Mouse (Mus musculus) mesoderm, embryonic 11.5 days (tissue): ENCODE measurements around the gene Dlx3.
A peak's percentile ranks its signal among the peaks of the same experiment; 100 is the strongest.

ENCODE experiments used
- DNase-seq: peaks from one replicate; pipeline ENCODE4 v3.0.0-alpha.2; 2012; ENCODE audit warnings: low read depth, low spot score

Dlx3 gene

DNA sequence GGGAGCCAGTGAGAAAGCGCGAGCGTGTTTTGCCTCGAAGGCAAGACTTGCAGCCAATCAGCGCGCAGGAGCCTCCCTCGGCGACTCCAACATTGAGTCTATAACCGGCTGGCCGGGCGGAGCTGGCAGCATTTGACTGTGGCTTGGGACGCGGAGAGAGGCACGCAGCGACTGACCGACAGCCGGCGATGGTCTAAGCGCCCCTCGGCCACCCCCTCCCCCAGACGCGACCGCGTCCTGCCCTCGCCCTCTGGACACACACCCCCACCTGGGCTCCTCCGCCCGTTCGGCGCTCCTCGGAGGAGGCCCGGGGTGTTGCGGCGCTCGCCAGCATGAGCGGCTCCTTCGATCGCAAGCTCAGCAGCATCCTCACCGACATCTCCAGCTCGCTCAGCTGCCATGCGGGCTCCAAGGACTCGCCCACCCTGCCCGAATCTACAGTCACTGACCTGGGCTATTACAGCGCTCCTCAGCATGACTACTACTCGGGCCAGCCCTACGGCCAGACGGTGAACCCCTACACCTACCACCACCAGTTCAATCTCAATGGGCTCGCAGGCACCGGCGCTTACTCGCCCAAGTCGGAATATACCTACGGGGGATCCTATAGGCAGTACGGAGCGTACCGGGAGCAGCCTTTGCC lies at the start of gene Dlx3:
TSS of gene Dlx3 (plus strand) at position 130 of the 643 bp plus-strand sequence.
- peak; percentile 69 for DNase-seq

DNA sequence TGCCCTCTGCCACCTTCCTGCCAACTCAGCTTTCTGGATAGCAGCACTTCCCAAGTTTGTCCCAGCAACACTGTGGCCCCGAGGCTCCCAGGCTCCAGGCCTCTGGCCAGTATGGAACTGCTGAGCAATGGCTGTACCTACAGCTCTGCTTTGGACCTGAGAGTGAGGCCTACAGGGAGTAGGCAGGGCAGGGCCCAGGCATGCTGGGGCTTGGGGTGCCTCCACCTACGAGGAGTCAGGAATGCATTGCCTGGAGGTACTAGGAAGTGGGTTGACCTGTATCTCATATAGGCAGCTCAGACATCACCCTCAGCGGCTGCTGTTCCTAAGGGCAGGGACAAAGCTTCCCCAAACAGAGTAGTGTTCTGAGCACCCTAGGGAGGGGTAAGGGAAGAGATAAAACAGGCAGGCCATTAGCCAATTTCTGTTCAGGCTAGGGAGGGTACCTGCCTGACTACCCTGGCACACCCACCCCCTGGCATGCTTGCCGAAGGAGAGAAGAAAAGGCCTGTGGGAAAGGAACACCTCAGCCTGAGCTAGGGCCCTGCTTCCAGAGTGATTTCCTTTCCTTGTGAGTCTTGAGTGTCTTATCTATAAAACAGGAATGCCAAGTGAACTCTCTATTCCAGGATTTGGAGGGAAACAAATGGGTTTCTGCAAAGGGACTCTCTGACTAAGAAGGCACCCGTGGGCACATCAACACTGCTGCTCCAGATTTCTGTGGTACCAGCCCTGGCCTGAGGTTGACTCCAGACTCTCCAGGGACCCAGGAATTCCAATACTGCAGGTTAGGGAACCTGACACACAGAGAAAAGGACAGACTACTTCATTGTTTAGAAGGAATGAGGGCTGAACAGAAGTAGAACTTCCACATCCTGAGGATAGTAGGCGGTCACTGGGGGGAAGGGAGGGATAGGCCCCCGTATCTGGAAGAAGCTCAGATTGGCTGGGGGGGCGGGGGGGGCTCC lies 49.5 kb upstream of the Dlx3 start:
- no peak for DNase-seq

DNA sequence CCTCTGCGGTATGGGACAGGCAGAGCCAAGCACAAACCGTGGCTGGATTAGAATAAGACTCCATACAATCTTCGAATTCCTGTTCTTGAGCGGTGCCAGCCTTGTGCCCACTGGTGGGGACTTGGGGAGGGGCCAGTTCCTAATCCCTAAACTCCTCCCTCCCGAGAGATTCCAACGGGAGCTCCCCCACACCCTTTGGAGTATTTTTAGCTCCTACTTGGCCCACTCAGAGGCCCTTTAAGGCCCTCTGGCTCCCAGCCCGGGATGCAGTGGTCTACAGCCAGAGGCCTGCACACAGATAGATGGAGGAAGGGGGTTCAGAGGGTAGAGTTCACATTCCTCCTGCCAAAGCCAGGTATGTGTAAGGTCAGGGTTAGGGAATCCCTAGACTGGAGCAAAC lies 48.7 kb upstream of the Dlx3 start:
- DNase-seq: no peak

DNA sequence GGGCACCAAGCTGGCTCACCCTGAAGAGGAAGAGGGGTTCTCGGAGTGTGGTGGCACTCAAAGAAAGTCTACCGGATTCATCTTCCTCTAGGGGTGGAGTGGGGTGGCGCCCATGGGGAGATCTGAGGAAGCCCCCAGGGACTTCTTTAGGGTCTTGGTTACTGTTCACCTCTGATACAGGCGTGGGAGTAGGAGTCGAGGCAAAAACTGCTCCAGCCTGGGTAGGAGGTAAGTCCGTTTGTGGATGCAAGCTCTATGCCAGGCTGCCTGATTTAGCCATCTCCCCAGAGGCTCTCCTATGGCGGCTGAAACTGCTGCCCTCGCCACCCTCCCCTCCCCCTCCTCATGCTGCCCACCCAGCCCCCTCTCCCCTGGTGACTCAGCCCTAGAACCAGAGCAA lies 47.8 kb upstream of the Dlx3 start:
- no peak for DNase-seq

DNA sequence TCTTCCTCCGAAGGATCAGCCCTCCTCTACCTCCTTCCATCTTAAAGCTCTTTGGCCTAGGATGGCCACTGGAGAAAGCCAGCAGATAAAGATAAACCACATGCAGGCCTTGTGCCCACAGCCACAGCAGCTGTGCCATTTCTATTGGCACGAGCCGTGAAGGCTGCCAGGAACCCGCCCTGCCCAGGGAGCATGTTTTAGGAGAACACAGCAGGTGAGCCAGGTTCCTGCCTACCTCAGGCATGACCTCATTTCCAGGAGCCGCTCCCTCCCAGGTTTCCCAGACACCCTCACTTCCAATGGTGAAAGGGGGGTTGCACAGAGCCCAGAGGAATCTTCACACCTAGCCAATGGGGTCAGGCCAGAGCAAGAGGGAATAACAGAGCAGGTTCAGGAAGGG lies 47.1 kb upstream of the Dlx3 start:
- no peak for DNase-seq

DNA sequence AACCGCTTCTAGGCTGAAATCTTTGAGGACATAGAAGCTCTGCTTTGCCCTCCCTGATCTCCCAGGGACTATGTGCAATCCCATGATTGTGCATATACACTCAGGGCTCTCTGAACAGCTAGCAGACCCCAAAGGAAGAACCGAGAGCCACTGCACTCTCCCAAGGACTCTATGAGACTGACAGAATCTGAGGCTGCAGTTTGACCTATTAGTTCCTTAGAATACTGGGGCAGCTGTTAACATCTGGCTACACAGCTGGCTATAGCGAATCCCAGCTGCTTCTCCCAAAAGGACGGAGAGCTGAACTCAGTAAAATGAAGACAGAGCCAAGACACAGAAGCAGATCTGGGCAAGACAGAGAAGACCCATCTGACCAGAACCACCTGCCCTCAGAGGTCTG lies 46.1 kb upstream of the Dlx3 start:
- no peak for DNase-seq

DNA sequence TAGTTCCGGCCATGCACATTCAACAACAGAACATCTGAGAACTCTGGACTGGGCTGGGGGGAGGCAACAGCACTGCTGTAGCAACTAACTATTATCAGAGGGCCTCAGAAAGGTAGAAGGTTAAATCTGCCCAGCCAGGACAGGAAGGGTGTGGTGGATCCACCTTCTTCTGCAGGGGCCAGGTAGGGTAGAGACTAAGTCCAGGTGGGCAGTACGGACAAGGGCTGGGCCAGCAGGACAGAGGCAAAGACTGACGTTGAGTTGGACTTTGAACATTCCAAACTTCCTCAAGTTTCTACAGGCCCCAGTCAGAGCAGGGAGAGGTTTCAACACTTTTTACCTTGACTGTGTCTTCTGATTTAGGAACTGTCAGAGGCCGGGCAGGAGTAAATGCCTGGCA lies 45.2 kb upstream of the Dlx3 start:
- no peak for DNase-seq

DNA sequence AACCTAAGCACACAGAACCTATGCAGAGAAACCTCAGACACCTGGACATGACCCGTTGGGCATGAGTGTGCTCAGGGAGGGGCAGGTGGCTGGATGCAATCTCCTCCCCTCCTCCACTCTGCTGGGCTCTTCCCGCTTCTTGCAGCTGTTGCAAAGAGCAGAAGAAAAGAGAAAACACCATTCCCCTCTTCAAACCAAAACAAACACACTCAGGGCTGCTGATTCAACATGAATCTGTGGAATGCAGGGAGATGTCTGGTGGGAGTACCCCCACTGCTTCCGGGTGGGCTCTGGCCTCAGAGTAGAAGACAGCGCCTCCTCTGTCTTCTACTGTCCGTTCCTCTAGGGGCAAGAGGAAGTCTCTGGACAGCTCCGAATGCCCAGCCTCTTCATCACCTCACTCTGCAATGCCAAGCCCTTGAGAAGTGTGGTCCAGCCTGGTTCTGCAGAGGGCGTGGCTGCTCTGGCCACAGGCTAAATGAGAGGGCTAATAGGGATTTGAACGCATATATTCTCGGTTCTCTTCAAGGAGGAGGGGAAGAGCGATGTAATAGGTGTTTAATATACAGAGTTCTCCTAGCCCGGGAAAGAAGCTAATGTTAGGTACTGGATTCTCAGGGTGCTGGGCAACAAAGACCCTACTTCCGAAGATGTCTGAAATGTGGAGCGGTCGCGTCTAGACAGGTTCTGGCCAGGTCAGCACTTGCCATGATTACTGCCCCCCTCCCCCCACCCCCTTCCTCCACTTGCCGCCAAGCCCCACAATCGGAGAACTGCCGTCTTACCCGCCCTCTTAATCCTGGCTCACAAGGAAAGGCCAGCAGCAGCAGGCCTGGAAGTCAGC lies 44.5 kb upstream of the Dlx3 start:
- DNase-seq: peak; percentile 61

DNA sequence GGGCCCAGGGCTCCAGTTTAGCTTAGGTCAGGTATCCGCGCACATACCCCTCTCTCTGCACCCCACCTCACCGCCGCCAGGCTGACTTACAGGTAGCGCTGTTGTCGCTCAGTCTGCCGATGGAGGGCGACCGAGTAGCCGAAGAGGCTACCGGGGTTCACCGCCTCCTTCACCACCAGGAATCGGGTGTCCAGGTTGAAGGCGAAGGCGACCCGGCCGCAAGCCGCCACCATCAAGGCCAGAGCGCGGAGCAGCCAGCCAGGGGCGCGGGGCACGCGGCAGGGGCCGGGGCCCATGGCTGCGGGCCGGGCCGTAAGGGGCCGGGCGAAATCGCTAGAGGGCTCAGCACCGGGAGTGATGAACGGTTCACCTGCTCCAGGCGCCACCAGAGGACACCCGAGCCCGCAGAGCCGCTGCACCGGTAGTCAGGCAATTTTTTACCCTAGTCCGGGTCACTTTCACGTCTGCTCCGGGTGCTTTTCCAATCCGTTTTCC lies 43.8 kb upstream of the Dlx3 start:
- DNase-seq: peak; percentile 39

DNA sequence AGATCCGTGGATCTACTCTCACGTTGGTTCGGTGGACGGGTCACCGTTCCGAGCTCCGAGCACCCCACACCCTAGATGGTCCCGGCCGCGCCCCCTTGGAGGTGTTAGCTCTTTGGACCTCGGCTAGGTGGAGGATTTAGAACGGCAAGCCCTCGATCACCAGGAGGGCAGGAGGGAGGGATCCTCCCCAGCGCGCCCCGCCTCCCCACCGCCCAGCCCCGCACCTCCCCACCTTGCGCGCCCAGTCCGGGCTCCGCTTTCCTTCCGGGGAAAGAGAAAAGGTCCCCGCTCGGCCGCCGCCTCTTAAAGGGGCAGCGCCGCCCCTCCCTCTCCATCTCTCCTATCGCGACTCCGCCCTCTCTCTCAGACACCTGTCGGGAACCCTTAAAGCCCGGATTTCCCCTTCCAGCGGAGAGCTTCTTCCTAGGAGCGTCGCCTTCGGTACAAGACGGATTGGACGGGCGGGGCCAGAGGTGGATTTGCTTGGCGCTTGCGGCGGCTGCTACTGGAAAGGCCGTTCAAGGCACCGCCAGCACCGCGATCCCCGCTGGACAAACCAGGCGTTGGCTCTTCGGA lies 43.3 kb upstream of the Dlx3 start, which contains the start of gene Itga3:
TSS of gene Itga3 (minus strand) at position 266 of the 576 bp plus-strand sequence.
- DNase-seq: peak; percentile 67

DNA sequence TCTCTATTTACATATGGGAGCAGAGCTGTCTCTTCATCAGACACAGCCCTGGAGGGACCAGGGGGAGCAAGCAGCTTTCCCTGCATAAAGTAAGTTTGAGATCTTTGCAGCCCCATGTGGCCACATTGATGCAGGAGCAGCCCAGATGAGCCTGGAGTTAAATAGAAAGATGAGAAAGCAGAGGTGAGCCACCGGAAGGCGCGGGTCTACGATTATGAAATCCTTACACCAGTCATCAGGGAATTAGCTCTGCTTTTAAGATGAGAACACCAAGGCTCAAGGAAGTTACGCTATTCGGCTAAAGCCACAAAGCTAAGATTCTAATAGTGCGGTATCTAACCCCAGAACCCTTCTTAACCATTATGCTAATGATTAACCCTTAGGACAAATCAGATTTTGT lies 42.0 kb upstream of the Dlx3 start:
- no peak for DNase-seq

DNA sequence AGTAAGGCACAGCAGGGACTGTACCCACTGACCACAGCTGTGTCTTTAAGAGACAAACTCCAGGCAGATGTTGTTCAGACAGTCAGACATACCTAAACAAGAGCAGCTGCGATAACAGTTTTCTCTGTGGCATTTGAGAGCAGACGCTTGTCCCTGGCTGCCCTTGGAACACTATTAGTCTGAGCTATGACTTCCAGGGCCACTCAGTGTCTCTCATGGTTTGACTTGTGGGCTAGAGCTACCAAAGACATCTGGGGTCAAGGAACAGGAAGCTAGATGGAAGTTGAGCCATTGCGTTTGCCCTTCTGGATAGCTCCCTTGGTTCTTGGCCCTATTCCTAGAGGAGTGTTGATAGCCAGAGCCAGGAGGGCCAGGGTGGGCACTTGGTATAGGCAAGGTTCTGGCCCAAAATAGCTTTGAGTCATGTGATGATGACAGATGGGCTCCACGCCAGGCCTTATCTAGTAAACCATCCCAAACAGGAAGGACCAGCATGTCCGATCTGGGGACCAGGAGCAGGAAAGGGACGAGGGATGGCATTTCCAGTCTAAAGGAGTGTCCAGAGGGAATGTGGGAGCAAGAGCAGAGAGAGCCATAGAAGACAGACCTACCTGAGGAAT lies 40.6 kb upstream of the Dlx3 start:
- no peak for DNase-seq

DNA sequence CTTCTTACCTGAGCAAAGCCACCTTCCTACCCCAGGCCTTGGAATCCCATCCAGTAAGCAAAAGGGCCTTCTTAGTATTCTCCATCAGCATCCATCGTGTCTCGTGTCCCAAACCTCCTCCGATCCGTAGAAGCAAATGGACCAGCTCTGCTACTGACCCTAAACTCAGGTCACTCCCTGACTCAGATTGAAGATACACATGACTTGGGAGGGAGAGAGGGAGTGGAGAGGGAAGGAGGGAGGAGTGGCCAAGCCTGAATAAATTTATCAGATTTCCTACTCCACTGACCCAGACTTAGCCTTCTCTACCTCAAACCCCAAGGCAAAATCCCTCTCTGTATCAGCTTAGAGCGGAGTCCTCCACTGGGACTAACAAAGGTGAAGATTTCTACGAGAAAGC lies 39.1 kb upstream of the Dlx3 start:
- no peak for DNase-seq

DNA sequence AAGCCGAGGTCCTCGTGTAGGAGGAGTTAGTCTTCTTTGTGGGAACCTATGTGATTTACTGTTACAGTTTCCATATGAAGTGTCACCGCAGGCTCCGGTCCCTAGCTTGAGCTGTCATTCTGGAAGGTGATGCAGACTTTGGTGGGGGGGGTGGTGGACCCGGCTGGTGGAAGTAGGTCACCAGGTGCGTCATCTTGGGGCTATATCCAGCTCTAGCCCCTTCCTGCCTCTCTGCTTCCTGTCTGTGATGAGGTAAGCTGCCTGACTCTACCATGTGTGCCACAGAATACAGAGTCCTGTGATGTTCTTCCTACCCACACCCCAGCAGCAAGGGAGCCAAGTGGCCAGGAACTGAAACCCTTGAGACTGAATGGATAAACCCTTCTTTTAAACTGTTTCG lies 37.0 kb upstream of the Dlx3 start:
- no peak for DNase-seq

DNA sequence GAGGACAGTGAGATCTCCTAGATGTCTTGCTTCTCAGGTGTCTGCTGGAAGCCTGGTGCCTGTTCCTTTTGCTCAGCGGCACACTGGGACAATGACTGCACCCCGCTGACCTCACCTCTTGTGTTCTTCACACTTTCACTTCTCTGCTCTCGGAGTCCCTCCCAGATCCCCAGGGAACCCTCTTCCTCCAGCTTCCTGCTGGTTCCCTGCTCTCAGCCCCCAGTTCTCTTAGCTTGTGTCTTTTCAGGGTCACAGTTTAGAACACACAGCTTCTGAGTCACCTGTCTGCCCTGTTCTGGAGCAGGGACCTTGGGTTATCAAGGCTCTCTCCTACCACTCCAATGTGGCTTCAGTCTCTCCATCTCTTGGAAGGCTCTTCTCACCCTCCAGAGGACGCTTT lies 35.7 kb upstream of the Dlx3 start:
- no peak for DNase-seq

DNA sequence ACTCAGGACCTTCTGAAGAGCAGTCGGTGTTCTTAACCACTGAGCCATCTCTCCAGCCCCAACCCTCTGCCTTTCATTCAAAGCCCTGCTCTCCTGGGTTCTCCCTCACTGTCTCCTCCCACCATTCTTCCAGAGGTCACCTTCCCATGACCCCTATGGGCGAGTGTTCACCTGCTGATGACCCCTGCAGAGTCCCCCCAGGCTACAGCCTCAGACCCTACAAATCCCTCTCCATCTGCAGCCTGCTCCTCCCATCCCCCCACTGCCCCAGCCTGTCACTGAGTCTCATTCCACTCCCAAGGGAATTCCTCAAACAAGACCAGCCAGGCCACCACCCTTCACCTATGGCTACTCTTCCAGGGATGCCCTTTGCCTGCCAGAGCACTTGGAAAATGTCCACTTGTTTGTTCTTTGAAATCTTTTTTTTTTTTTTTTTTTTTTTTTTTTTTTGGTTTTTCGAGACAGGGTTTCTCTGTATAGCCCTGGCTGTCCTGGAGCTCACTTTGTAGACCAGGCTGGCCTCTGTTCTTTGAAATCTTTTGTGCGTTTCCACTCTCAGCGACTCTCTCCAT lies 35.0 kb upstream of the Dlx3 start:
- no peak for DNase-seq

DNA sequence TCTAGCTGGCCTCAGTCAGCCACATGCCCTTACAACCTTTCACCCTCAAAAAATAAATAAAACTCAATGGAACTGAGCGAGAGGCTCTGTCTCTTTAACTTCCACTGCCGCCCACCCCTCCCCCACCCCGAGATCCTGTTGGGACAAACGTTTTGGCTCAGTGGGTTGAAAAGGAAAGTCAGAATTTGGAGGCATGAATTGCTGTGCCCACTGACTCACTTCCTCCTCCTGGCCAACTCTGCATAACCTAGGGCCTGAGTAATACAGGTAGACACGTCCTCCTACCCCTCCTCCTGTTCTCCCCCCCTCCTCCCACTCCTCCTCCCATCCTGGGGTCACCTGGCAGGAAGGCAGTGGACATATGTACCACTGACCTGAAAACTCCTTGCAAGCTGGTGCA lies 34.2 kb upstream of the Dlx3 start:
- no peak for DNase-seq

DNA sequence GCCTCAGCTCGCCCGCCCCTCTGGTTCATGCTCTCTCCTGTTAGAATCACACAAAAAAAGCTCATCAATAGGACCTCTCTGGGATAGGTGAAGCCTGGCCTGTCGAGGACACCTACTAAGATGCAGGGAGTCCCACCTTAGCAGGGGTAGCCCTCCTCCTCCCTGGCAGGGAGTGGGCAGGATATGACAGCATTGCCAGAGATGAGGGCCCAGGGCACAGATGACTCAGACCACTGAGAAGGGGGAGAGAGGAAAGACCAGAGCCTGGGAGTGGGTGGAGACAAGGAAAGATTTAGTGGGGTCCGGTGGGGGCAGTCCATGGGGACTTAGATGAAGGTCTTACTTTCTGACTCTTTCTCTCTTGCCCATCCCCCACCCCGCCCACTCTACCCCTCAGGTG lies 33.7 kb upstream of the Dlx3 start:
- DNase-seq: no peak

DNA sequence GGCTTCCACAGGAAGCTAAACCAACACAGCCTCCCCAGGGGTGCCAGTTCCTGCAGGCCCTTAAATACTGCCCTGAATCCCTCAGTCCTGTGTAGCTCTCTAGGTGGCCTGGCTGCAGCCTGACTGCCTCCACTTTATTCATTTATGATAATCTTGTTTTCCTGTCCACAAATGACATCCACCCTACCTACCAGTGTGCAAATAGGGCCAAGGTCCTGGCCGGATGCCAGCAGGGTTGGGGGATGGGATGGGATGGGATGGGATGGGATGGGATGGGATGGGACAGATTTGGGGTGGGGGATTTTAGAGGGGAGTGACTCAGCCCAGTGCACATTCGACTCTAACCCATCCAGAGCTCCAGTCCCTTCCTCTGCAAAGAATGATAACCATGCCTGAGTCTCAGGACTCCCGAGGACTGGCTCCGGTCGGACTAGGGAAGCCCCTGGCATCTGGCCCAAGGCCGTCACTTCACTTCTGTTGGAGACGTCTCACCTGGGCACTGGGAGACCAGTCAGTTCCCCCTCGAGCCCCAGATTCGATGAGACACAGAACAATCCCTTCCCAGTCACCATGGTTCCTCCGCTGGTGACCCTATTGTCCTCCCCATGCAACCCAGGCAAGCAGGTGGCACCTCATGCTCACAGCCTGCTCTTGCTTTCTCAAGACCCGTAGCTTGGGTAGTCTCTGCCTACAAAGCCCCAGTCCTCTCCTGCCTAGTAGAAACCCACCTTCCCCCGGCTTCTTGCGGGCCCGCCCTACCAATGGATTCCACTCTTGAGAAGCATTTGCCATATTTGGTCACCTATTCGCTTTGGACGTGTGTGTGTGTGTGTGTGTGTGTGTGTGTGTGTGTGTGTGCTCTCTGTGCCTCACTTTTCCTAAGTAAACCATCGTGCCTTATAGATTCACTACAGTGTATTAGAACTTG lies 32.4 kb upstream of the Dlx3 start:
- no peak for DNase-seq

DNA sequence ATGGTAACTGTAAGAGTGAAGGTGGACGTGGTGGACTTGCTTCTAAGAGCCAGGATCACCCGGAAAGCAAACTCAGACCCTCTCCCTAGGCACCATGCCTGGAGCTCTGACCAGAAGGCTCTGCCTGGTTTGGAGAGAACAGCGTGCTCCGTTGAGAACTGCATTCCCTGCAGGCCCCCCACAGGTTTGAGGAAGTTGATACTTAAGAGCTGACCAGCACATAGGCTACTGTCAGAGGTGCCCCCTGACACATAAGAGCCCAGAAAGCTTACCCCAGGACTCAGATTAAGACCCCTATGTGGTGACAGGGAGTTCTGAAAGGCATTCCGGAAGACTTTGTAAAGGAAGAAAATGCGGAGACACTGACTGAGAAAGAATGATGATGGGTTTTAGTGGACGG lies 31.6 kb upstream of the Dlx3 start:
- DNase-seq: no peak
